Mouse (Mus musculus): ENCODE measurements at regions not wholly inside any gene's neighbourhood (a gene's known extent, or its start where the extent isn't known, plus 50 kb on each side); places are given as distances from the start of the nearest gene placed in this dataset.

GRCm38 (mm10) chr7:111257842-111258241, 175.0 kb upstream of the Eif4g2 start:
- 93% methylated on average over 2 of the region's 2 CpGs for WGBS
- Histone ChIP-seq H3K36me3 (ENCODE audit: control insufficient read depth, insufficient read depth, low read length) (no peaks in the 10 kb centered on the region), H3K4me3 (ENCODE audit: control insufficient read depth, insufficient read depth, low read length) (no peak overlapping the region)

GRCm38 (mm10) chr7:111256199-111256598, 173.4 kb upstream of the Eif4g2 start:
- no peak for DNase-seq
- TF ChIP-seq CTCF (IDR thresholded peaks at IDR 0.05; ENCODE audit: borderline replicate concordance, control insufficient read depth, extremely low read depth, insufficient read depth, low read length, poor library complexity): no peak
- no peak for TF ChIP-seq POLR2A (IDR thresholded peaks at IDR 0.05; ENCODE audit: control insufficient read depth, extremely low read depth, insufficient read depth, low read length, poor library complexity)
- H3K27me3 ChIP-seq (ENCODE audit: control insufficient read depth, insufficient read depth, low read length): no peaks in the 10 kb centered on the region
- 89% methylated on average over 2 of the region's 2 CpGs for WGBS
- H3K4me1 ChIP-seq (replicated peaks; ENCODE audit: control insufficient read depth, insufficient read depth, low read length): no peaks in the 10 kb centered on the region
- H3K4me3 ChIP-seq (ENCODE audit: control insufficient read depth, insufficient read depth, low read length): no peak overlapping the region
- no peak overlapping the region for H3K27ac ChIP-seq (ENCODE audit: control insufficient read depth, insufficient read depth, low read length)
- no peaks in the 10 kb centered on the region for H3K36me3 ChIP-seq (ENCODE audit: control insufficient read depth, insufficient read depth, low read length)

More at GRCm38 (mm10) chr7:111257842-111258241, 175.0 kb upstream of the Eif4g2 start:
- DNase-seq: no peak
- TF ChIP-seq POLR2A (IDR thresholded peaks at IDR 0.05; ENCODE audit: control insufficient read depth, extremely low read depth, insufficient read depth, low read length, poor library complexity): no peak
- TF ChIP-seq CTCF (IDR thresholded peaks at IDR 0.05; ENCODE audit: borderline replicate concordance, control insufficient read depth, extremely low read depth, insufficient read depth, low read length, poor library complexity): no peak
- H3K27ac ChIP-seq (ENCODE audit: control insufficient read depth, insufficient read depth, low read length): no peak overlapping the region
- H3K27me3 ChIP-seq (ENCODE audit: control insufficient read depth, insufficient read depth, low read length): no peaks in the 10 kb centered on the region
- no peaks in the 10 kb centered on the region for H3K4me1 ChIP-seq (replicated peaks; ENCODE audit: control insufficient read depth, insufficient read depth, low read length)

- 39% methylated on average over 5 of the region's 5 CpGs for WGBS
- Histone ChIP-seq H3K27me3 (ENCODE audit: control insufficient read depth, insufficient read depth, low read length) (no peaks in the 10 kb centered on the region), H3K36me3 (ENCODE audit: control insufficient read depth, insufficient read depth, low read length) (no peaks in the 10 kb centered on the region), H3K4me3 (ENCODE audit: control insufficient read depth, insufficient read depth, low read length) (no peak overlapping the region), H3K27ac (ENCODE audit: control insufficient read depth, insufficient read depth, low read length) (no peak overlapping the region), H3K4me1 (replicated peaks; ENCODE audit: control insufficient read depth, insufficient read depth, low read length) (no peaks in the 10 kb centered on the region)
- TF ChIP-seq CTCF (IDR thresholded peaks at IDR 0.05; ENCODE audit: borderline replicate concordance, control insufficient read depth, extremely low read depth, insufficient read depth, low read length, poor library complexity) (peak; percentile 74; the same call in 1 of the 2 replicates), POLR2A (IDR thresholded peaks at IDR 0.05; ENCODE audit: control insufficient read depth, extremely low read depth, insufficient read depth, low read length, poor library complexity) (no peak)
- DNase-seq: peak; percentile 64
These were observed 166.8 kb upstream of the Eif4g2 start for GRCm38 (mm10) chr7:111249606-111250005.

- WGBS: 92% methylated on average over 8 of the region's 8 CpGs
- no peaks in the 10 kb centered on the region for H3K4me1 ChIP-seq (replicated peaks; ENCODE audit: control insufficient read depth, insufficient read depth, low read length)
- TF ChIP-seq CTCF (IDR thresholded peaks at IDR 0.05; ENCODE audit: borderline replicate concordance, control insufficient read depth, extremely low read depth, insufficient read depth, low read length, poor library complexity) (no peak), POLR2A (IDR thresholded peaks at IDR 0.05; ENCODE audit: control insufficient read depth, extremely low read depth, insufficient read depth, low read length, poor library complexity) (no peak)
- no peaks in the 10 kb centered on the region for H3K36me3 ChIP-seq (ENCODE audit: control insufficient read depth, insufficient read depth, low read length)
- no peak overlapping the region for H3K27ac ChIP-seq (ENCODE audit: control insufficient read depth, insufficient read depth, low read length)
- DNase-seq: no peak
- H3K4me3 ChIP-seq (ENCODE audit: control insufficient read depth, insufficient read depth, low read length): no peak overlapping the region
- H3K27me3 ChIP-seq (ENCODE audit: control insufficient read depth, insufficient read depth, low read length): no peaks in the 10 kb centered on the region
These were observed 162.7 kb upstream of the Eif4g2 start for GRCm38 (mm10) chr7:111245488-111245887.

GRCm38 (mm10) chr7:111245067-111245466, 162.2 kb upstream of the Eif4g2 start:
- Histone ChIP-seq H3K4me1 (replicated peaks; ENCODE audit: control insufficient read depth, insufficient read depth, low read length) (no peaks in the 10 kb centered on the region), H3K27me3 (ENCODE audit: control insufficient read depth, insufficient read depth, low read length) (no peaks in the 10 kb centered on the region), H3K27ac (ENCODE audit: control insufficient read depth, insufficient read depth, low read length) (no peak overlapping the region), H3K4me3 (ENCODE audit: control insufficient read depth, insufficient read depth, low read length) (no peak overlapping the region), H3K36me3 (ENCODE audit: control insufficient read depth, insufficient read depth, low read length) (no peaks in the 10 kb centered on the region)
- no peak for DNase-seq
- no peak for TF ChIP-seq POLR2A (IDR thresholded peaks at IDR 0.05; ENCODE audit: control insufficient read depth, extremely low read depth, insufficient read depth, low read length, poor library complexity)
- no peak for TF ChIP-seq CTCF (IDR thresholded peaks at IDR 0.05; ENCODE audit: borderline replicate concordance, control insufficient read depth, extremely low read depth, insufficient read depth, low read length, poor library complexity)
- 74% methylated on average over 6 of the region's 6 CpGs for WGBS

GRCm38 (mm10) chr7:111243831-111244230, 161.0 kb upstream of the Eif4g2 start:
- Histone ChIP-seq H3K4me3 (ENCODE audit: control insufficient read depth, insufficient read depth, low read length) (no peak overlapping the region), H3K4me1 (replicated peaks; ENCODE audit: control insufficient read depth, insufficient read depth, low read length) (no peaks in the 10 kb centered on the region), H3K36me3 (ENCODE audit: control insufficient read depth, insufficient read depth, low read length) (no peaks in the 10 kb centered on the region), H3K27me3 (ENCODE audit: control insufficient read depth, insufficient read depth, low read length) (no peaks in the 10 kb centered on the region), H3K27ac (ENCODE audit: control insufficient read depth, insufficient read depth, low read length) (no peak overlapping the region)
- TF ChIP-seq POLR2A (IDR thresholded peaks at IDR 0.05; ENCODE audit: control insufficient read depth, extremely low read depth, insufficient read depth, low read length, poor library complexity): no peak
- TF ChIP-seq CTCF (IDR thresholded peaks at IDR 0.05; ENCODE audit: borderline replicate concordance, control insufficient read depth, extremely low read depth, insufficient read depth, low read length, poor library complexity): no peak
- 70% methylated on average over 1 of the region's 1 CpGs for WGBS
- DNase-seq: no peak

GRCm38 (mm10) chr7:111242646-111243045, 159.8 kb upstream of the Eif4g2 start:
- H3K4me1 ChIP-seq (replicated peaks; ENCODE audit: control insufficient read depth, insufficient read depth, low read length): no peaks in the 10 kb centered on the region

More at GRCm38 (mm10) chr7:111242646-111243045, 159.8 kb upstream of the Eif4g2 start:
- no peaks in the 10 kb centered on the region for H3K27me3 ChIP-seq (ENCODE audit: control insufficient read depth, insufficient read depth, low read length)
- no peak for TF ChIP-seq POLR2A (IDR thresholded peaks at IDR 0.05; ENCODE audit: control insufficient read depth, extremely low read depth, insufficient read depth, low read length, poor library complexity)
- no peak for TF ChIP-seq CTCF (IDR thresholded peaks at IDR 0.05; ENCODE audit: borderline replicate concordance, control insufficient read depth, extremely low read depth, insufficient read depth, low read length, poor library complexity)
- no peak for DNase-seq
- 88% methylated on average over 10 of the region's 10 CpGs for WGBS
- no peak overlapping the region for H3K4me3 ChIP-seq (ENCODE audit: control insufficient read depth, insufficient read depth, low read length)
- H3K27ac ChIP-seq (ENCODE audit: control insufficient read depth, insufficient read depth, low read length): no peak overlapping the region
- H3K36me3 ChIP-seq (ENCODE audit: control insufficient read depth, insufficient read depth, low read length): no peaks in the 10 kb centered on the region

Data from thymus, adult 2 months (tissue).